Mouse (Mus musculus) cerebellum, adult 2 months (tissue): ENCODE results near the gene Pole3. TPM values are rescaled to one million over a fixed set of nuclear protein-coding genes. Genes with fewer than 3 reads are reported as not detected.

Experiments
- DNase-seq, 2 experiments: peaks; one replicate each; pipeline ENCODE4 v3.0.0; 2021
- H3K27ac ChIP-seq: fragments of 200-500 bp; 2 replicates; pipeline ENCODE4 v1.5.1; 2012; ENCODE audit warnings: low read length, control low read depth, inconsistent platforms; ENCODE audit not compliant: insufficient read depth
- H3K27me3 ChIP-seq: fragments of 200-500 bp; 2 replicates; pipeline ENCODE4 v1.6.1; 2012; ENCODE audit warnings: inconsistent platforms, mild to moderate bottlenecking, low read length, moderate library complexity; ENCODE audit not compliant: control insufficient read depth, insufficient read depth
- H3K4me1 ChIP-seq: fragments of 200-500 bp; 2 replicates; pipeline ENCODE4 v1.6.1; 2011; ENCODE audit warnings: low read length; ENCODE audit not compliant: control insufficient read depth, insufficient read depth
- H3K4me3 ChIP-seq: fragments of 200-500 bp; replicated peaks from 2 replicates; pipeline ENCODE3; 2011; ENCODE audit warnings: mild to moderate bottlenecking, low read depth, low read length, control low read depth; ENCODE audit not compliant: insufficient read depth
- CTCF ChIP-seq: fragments of 200-500 bp; IDR thresholded peaks from 2 replicates; pipeline ENCODE4 v1.5.1; 2011; ENCODE audit warnings: low read depth, mild to moderate bottlenecking, control low read depth, low read length, moderate library complexity, borderline replicate concordance; ENCODE audit not compliant: insufficient read depth
- POLR2A ChIP-seq: fragments of 200-500 bp; IDR thresholded peaks from 2 replicates; pipeline ENCODE4 v1.6.1; 2011; ENCODE audit warnings: low read length, control low read depth, borderline replicate concordance; ENCODE audit not compliant: insufficient read depth
- WGBS: fragments of 180-500 bp; shearing (Covaris S2); methylation state at CpG from one replicate; pipeline ENCODE4 v1.1.7; 2018; 5-methylcytosine and 5-hydroxymethylcytosine counted together
- polyA plus RNA-seq: library from polyadenylated mRNA; depleted of rRNA; stranded (reverse); fragments of >200 nt; gene quantifications from 2 replicates; pipeline ENCODE4 v1.2.3, GENCODE M21; 2012

Gene Pole3
- polyA plus RNA-seq, 1 experiment: 34.5 TPM

GRCm38 (mm10) chr4:62560963-62561629, 36.2 kb upstream of the Pole3 start:
- Histone ChIP-seq H3K27me3 (no peaks in the 10 kb centered on the region), H3K27ac (no peak overlapping the region), H3K4me1 (no peaks in the 10 kb centered on the region; the same call in none of the 2 replicates), H3K4me3 (no peak overlapping the region)
- TF ChIP-seq POLR2A: no peak
- peak; percentile 41; the same call in 1 of the 2 replicates for TF ChIP-seq CTCF
- DNase-seq: peak; percentile 71 to 75
- 25% methylated on average over 4 of the region's 4 CpGs for WGBS

GRCm38 (mm10) chr4:62559797-62560329, 35.0 kb upstream of the Pole3 start, which contains the start of gene Rgs3:
Gene Rgs3, plus strand, starts transcription at chr4:62559847.
- no peak for TF ChIP-seq CTCF
- TF ChIP-seq POLR2A: no peak
- WGBS: 69% methylated on average over 6 of the region's 6 CpGs
- no peak for DNase-seq

GRCm38 (mm10) chr4:62557436-62557835, 32.6 kb upstream of the Pole3 start:
- TF ChIP-seq CTCF: no peak
- TF ChIP-seq POLR2A: no peak
- no peak for DNase-seq
- Histone ChIP-seq H3K27me3 (no peaks in the 10 kb centered on the region), H3K4me1 (no peaks in the 10 kb centered on the region; the same call in 1 of the 2 replicates), H3K4me3 (no peak overlapping the region), H3K27ac (no peak overlapping the region)
- WGBS: 74% methylated on average over 3 of the region's 3 CpGs

More at GRCm38 (mm10) chr4:62559797-62560329, 35.0 kb upstream of the Pole3 start, which contains the start of gene Rgs3:
- H3K27me3 ChIP-seq: no peaks in the 10 kb centered on the region
- H3K4me1 ChIP-seq: no peaks in the 10 kb centered on the region; the same call in 1 of the 2 replicates
- H3K27ac ChIP-seq: no peak within 1 kb of the TSS
- H3K4me3 ChIP-seq: no peak within 1 kb of the TSS

GRCm38 (mm10) chr4:62551966-62552365, 27.1 kb upstream of the Pole3 start:
- no peak overlapping the region for H3K27ac ChIP-seq
- no peak overlapping the region for H3K4me3 ChIP-seq
- 89% methylated on average over 7 of the region's 7 CpGs for WGBS
- no peak for DNase-seq
- no peaks in the 10 kb centered on the region for H3K27me3 ChIP-seq
- no peak for TF ChIP-seq CTCF
- TF ChIP-seq POLR2A: no peak
- H3K4me1 ChIP-seq: no peaks in the 10 kb centered on the region

GRCm38 (mm10) chr4:62544801-62545200, 19.9 kb upstream of the Pole3 start:
- no peaks in the 10 kb centered on the region for H3K4me1 ChIP-seq
- DNase-seq: no peak
- no peak overlapping the region for H3K4me3 ChIP-seq
- TF ChIP-seq POLR2A (no peak), CTCF (no peak)
- no peak overlapping the region for H3K27ac ChIP-seq
- H3K27me3 ChIP-seq: no peaks in the 10 kb centered on the region

- no peak for TF ChIP-seq POLR2A
- no peak for TF ChIP-seq CTCF
- no peak overlapping the region for H3K27ac ChIP-seq
- no peak overlapping the region for H3K4me3 ChIP-seq
- WGBS: 56% methylated on average over 6 of the region's 6 CpGs
- H3K27me3 ChIP-seq: no peaks in the 10 kb centered on the region
- no peaks in the 10 kb centered on the region for H3K4me1 ChIP-seq
- no peak for DNase-seq
Observed at GRCm38 (mm10) chr4:62543782-62544181, 18.9 kb upstream of the Pole3 start.

GRCm38 (mm10) chr4:62541802-62542201, 16.9 kb upstream of the Pole3 start:
- DNase-seq: no peak
- Histone ChIP-seq H3K4me3 (no peak overlapping the region), H3K27me3 (no peaks in the 10 kb centered on the region), H3K27ac (no peak overlapping the region), H3K4me1 (no peaks in the 10 kb centered on the region)
- WGBS: 37% methylated on average over 3 of the region's 3 CpGs
- no peak for TF ChIP-seq POLR2A
- TF ChIP-seq CTCF: no peak

- DNase-seq: no peak
- 49% methylated on average over 6 of the region's 6 CpGs for WGBS
- H3K4me3 ChIP-seq: no peak overlapping the region
- H3K27ac ChIP-seq: no peak overlapping the region
- no peak for TF ChIP-seq POLR2A
- TF ChIP-seq CTCF: no peak
- H3K27me3 ChIP-seq: no peaks in the 10 kb centered on the region
- H3K4me1 ChIP-seq: no peaks in the 10 kb centered on the region
Observed at GRCm38 (mm10) chr4:62533729-62534128, 8.9 kb upstream of the Pole3 start.
